ENCODE assay signal across 19 mouse cellular contexts in genomic region chr10:5196267-5196666, GRCm38 (mm10).
"Had no signal": no experiment of that assay in that cellular context is flagged by ENCODE, and none has a peak within 500 bp of the region (broad histone marks: within the 10 kb centered on the region; RNA-seq: fewer than 3 reads in every experiment).

No protein-coding gene starts in this region.

- ATAC-seq: liver, postnatal 0 days; lung, postnatal 0 days; midbrain, embryonic 13.5 days; midbrain, embryonic 15.5 days had no signal

- H3K9ac ChIP-seq: liver, postnatal 0 days; lung, embryonic 15.5 days; midbrain, embryonic 13.5 days; midbrain, embryonic 15.5 days; neural tube, embryonic 13.5 days; neural tube, embryonic 15.5 days; stomach, embryonic 15.5 days had no signal

- H3K9me3 ChIP-seq: lung, embryonic 15.5 days; megakaryocyte, embryonic 14.5 days; midbrain, embryonic 13.5 days; midbrain, embryonic 15.5 days; neural tube, embryonic 13.5 days; neural tube, embryonic 15.5 days; stomach, embryonic 15.5 days had no signal

- DNase-seq: liver, postnatal 0 days; lung, adult 2 months; lung, postnatal 14 days; lung, postnatal 36 days; right cerebral cortex, postnatal 14 days; thymus, adult 2 months; thymus, postnatal 25 days; thymus, postnatal 4 days had no signal

- H3K4me2 ChIP-seq: lung, embryonic 15.5 days; midbrain, embryonic 11.5 days; midbrain, embryonic 13.5 days; midbrain, embryonic 15.5 days; neural tube, embryonic 13.5 days; neural tube, embryonic 15.5 days; stomach, embryonic 15.5 days had no signal

- H3K4me3 ChIP-seq: lung, embryonic 15.5 days; megakaryocyte, embryonic 14.5 days; midbrain, embryonic 13.5 days; midbrain, embryonic 15.5 days; neural tube, embryonic 13.5 days; neural tube, embryonic 15.5 days; stomach, embryonic 15.5 days had no signal

- H3K27me3 ChIP-seq: lung, embryonic 15.5 days; megakaryocyte, embryonic 14.5 days; midbrain, embryonic 13.5 days; midbrain, embryonic 15.5 days; neural tube, embryonic 13.5 days; neural tube, embryonic 15.5 days; stomach, embryonic 15.5 days had no signal

- H3K36me3 ChIP-seq: lung, embryonic 15.5 days; midbrain, embryonic 13.5 days; midbrain, embryonic 15.5 days; neural tube, embryonic 13.5 days; neural tube, embryonic 15.5 days; stomach, embryonic 15.5 days had no signal

- H3K27ac ChIP-seq: lung, embryonic 15.5 days; macrophage; midbrain, embryonic 13.5 days; midbrain, embryonic 15.5 days; neural tube, embryonic 13.5 days; stomach, embryonic 15.5 days; stomach, postnatal 0 days had no signal
